Mouse (Mus musculus) stomach, postnatal 0 days (tissue): ENCODE results near the gene Hist1h3f.

Experiments
- CTCF ChIP-seq: IDR thresholded peaks from 2 replicates; pipeline ENCODE4 v1.5.1; 2016; ENCODE audit warnings: antibody characterized with exemption, low read depth, mild to moderate bottlenecking, moderate library complexity
- EP300 ChIP-seq: optimal IDR thresholded peaks from 2 replicates; pipeline ENCODE3; 2016; ENCODE audit warnings: antibody characterized with exemption

DNA sequence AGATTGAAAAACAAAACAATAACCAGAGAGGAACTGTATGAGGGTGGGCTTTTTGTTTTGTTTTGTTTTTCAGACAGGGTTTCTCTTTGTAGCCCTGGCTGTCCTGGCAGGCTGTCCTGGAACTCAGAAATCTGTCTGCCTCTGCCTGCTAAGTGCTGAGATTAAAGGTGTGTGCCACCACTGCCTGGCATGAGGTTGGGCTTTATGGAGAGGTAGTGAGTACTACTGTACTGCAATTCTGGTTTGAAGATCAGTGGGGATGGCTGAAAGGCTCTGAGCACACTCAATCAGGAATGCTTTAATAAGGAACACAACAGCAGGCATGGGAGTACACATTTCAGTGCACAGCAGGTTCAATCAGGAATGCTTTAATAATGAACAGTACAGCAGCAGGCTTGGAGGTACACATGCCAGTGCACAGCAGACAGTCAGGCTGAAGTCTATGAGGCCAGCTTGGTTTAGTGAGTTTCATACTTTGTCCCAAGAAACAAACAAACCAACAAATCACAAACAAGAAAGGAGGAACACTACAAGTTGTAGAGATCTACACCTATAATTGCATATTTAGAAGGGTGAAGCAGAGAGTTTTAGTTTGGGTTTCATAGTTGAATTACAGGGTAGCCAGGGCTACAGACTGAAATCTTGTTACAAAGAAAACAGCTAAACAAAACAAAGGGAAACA is 39.7 kb downstream of the Hist1h3f start:
- TF ChIP-seq CTCF (no peak), EP300 (no peak)
